Mouse (Mus musculus): ENCODE measurements around the gene Fam189a1. TPM values are rescaled to one million over a fixed set of nuclear protein-coding genes. Genes with fewer than 3 reads are reported as not detected.

Gene Fam189a1
- polyA plus RNA-seq (2017; shearing (Covaris generic)), result under 1 TPM in 2 of 3 experiments, not detected in 1; 0.35 to 0.88 TPM

DNA sequence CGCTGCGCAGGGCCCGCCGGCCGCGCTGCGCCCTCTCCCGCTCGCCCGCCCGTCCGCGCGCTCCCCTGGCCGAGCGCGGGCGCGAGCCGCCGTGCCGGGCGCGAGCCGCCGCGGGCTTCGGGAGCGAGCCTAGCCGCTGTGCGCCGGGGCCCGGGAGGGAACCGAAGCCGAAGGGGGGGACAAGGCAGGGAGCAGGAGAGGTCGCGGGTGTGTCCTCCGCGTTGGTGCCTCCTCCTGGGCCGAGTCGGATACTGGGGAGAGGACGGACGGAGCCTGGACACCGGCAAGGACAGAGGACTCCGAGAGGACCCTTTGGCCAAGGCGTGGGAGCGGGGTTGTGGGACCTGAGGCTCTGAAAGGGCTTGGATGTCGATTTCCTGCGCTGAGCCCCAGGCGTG lies at the start of gene Fam189a1:
TSS of gene Fam189a1 (minus strand) at position 57 of the 398 bp plus-strand sequence.
- no peak for ATAC-seq

DNA sequence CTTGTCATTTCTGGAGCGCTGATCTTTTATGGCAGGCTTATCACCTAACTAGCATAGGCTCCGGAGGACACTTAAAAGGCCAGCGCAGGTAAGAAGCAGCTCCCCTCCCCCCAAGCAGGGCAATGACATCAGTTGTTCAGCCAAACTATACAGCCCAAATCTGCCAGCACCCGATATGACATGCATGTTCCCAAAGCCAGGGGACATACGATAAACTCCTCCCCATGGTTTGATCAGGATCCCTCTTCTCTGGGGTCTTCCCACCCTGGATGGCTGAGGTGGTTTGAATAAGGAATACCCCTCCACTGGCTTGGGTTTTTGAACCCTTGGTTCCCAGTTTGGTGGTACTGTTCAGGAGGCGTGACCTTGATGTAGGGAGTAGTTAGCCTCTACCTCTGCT lies 49.7 kb upstream of the Fam189a1 start:
- no peak for ATAC-seq

DNA sequence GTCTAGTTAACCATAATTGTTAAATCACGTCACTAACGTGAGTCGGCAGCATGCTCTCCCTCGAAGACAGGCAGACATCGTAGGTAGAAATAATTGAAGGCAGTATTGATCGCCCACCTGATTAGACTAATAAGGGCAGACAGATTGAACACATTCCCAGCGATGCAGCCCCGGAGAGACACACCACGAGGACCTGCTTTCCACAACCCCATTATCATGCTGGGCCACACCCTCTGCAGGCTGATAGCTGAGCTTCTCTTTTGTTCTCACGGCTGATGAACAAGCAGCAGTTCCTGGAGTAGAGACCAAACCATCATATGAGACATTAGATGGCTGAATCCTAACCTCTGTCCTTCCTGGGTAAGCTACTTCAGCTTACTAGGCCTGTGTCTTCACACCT lies 46.3 kb upstream of the Fam189a1 start:
- ATAC-seq, result no peak

DNA sequence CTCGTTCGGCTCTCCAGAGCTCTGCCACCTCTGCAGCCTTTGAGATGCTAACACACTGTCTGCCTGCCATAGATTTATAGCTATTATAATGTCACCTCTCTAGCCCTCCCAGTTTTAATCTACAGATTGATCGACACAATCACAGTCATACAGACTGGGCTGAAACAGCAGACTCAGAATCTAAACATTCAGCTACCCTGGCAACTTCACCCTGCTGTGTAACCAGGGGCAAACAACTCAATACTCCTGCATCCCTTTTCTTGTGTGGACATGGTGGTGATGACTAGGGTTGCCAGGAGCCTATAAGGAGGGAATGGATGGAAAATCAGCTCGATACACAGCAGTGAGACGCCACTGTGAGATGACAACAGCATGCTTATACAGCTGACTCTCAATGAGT lies 24.3 kb upstream of the Fam189a1 start:
- ATAC-seq, result no peak

DNA sequence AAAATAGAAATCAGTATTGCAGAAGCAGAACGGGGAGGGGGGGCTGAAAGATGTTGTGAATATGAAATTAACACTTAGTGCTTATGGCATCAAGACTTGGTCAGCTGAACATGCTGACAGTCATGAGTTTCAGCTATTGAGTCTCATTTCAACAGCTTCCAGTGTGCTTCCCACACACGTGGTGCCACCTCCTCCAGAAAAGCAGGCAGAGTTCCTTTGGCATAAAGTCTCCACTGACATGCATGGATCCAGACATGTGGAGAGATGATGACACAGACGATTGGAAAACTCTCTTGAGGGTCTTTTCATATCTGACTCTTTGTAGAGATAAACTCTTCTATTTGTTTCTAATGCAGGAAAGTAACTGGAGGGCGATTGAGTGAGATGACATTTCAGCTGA lies 14.4 kb upstream of the Fam189a1 start:
- no peak for ATAC-seq

DNA sequence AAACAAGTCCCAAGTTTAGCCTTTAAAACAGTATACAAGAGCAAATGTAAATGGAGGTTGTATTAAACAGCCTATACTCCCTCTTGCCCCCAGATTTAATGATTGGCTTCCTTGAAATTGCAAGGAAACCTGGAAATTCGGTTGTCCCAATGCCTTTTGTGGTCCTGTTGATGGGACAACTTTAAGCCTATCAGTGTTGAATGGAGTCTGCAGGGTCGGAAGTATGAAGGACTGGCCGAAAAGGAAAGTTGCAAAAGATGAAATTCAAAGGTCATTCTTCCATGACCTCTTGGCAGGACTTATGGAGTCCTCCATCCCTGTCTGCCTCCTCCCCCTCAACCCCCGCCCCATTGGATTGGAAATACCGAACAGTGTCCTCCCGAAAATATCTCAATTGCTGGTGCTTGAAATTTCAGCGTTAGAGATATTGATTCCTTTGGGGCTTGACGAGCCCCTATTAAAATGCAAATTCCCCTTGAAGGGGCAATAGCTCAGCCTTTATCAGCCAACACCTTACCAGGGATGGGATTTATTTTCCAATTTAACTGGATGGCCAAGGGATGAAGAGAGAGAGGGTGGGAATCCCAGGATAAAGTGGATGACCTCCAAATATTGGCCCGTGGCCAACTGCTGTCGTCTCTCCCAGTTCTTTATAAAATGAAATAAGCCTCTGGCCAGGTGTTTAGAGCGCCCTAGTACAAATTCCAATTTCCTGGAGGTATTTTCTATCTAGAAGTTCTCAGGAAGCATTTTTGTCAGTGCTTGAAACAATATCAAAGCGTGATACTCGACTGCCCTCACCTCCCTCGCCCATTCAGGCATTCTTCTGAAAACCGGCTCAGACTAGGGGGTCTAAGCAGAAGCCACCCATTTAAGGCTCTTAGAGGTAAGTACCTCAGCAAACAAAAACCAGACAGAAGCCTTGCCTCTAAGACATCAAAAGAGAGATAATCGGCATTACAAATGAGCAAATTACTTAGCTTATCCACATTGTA lies 958 bp upstream of the Fam189a1 start:
- no peak for ATAC-seq

DNA sequence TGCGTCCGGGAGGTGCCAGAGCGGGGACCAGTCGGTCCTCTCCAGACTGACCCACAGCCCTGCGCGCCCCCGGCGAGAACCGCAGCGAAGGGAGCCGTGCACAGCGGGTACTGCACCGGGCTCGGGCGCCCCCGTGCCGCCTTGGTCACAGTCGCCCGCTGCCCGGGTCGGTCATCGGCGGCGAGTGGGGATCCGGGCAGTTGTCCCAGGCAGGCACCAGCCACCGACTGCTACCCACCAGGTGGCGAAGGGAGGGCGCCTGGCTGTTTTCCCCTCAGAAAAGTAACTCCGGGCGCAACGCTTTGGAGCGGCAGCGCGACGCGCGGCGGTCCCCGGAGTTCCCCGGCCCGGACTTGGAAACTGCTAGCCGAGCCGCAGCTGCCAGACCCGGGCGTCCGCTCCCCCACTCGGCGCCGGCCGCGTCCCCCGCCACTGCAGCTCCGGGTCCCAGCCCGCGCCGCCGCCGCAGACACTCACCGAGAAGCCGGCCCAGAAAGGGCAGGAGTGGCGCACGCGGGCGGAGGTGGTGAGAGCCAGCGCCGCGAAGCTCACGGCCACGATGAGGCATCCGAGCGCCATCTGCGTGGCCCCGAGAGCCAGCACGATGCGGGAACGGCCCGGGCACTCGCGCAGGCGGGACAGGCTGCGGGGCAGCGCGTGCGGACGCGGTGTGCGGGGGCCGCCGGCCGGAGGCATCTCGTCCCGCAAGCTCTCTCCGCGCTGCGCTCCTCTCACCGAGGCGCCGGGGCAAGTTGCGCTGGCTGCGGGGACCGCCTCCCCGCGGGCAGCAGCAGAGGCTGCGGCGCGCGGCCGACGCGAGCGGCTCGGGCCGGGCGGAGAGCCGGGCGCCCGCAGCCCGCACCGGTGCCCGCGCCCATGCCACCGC lies 499 bp downstream of the Fam189a1 start:
- ATAC-seq, result no peak

DNA sequence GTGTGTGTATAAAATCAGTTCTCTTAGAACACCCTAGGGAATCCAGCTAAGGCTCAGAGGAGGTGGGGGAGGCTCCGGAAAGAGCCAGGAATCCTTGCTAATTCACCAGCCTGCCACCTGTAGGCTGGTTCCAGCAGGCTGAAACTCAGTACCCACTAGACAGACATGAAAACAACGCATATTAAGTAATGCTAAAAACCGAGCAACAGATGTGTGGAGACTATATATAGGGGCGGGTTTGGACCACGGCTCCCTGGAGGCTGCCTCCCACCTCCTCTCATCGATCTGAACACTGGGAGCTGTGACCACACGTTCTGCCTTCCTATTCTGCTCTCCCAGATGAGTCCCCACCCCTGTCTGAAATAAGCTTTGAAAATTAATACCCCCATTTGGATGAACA lies 1.8 kb downstream of the Fam189a1 start:
- ATAC-seq, result no peak

DNA sequence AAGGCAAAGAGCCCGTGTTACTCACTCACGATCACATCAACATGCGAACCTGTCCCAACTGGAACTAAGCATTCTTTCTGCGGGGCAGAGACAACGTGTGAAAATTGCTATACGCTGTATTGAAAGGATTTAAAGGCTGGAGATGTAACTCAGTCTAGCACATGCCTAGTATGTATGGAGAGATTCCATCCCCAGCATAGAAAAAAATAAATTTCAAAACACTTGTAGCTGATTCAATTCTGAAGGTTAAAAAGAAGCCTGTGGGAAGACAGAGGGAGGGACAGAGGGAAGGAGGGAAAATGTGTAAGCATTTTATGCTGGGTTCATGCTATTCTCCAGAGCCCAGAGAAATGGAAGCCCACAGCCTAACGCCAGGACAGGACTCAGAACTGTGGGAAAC lies 2.5 kb downstream of the Fam189a1 start:
- ATAC-seq, result no peak

DNA sequence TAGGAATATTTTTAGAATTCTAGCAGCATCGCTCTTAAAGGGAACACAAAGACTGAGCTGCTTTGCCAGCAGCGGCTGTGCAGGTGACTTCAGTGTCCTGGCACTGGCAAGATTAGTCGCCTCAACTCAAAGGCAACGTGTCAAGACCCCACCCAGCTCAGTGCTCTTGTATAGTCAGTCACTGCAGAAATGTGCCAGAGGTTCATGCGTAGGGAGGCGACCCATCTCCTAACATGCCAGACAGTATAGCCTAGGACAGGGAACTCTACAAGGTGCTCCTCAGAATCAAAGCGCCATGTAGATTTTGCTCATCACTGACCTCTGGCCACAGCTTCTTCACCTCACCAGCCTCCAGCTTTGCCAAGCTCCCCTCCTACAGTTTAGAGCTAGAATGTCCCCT lies 4.8 kb downstream of the Fam189a1 start:
- no peak for ATAC-seq

DNA sequence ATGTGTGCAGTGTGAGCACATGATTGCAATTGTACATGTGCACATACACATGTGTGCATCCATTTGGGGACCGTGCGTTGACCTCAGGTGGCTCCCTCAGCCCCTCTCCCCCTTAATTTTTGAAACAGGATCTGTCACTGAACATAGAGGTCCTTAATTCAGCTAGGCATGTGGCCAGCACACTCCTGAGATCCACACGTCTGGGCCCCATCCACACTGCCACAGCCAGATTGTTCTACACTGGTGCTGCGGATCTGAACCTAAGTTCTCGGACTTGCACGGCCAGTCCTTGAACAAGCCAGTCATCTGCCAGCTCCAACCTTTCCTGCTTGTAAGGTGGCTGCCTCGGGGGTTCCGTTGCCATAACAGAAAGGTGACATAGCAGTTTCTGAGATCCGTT lies 7.3 kb downstream of the Fam189a1 start:
- ATAC-seq, result no peak

DNA sequence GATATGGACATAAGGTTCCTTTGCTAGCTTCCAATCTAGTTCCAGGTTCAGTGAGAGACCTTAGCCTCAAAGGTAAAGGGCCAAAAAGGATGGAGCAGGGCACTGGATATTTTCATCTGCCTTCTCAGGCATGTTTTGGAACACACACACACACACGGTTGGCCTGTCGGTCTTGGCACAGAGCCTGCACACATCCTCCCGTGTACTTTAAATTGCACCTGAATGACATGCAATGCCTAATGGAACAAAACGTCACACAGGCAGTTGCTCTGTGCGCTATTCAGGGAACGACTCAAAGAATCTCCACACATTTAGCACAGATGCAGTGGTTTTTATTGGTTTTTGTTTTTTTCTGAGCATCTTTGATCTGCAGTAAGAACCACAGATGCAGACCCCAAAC lies 11.5 kb downstream of the Fam189a1 start:
- no peak for ATAC-seq

DNA sequence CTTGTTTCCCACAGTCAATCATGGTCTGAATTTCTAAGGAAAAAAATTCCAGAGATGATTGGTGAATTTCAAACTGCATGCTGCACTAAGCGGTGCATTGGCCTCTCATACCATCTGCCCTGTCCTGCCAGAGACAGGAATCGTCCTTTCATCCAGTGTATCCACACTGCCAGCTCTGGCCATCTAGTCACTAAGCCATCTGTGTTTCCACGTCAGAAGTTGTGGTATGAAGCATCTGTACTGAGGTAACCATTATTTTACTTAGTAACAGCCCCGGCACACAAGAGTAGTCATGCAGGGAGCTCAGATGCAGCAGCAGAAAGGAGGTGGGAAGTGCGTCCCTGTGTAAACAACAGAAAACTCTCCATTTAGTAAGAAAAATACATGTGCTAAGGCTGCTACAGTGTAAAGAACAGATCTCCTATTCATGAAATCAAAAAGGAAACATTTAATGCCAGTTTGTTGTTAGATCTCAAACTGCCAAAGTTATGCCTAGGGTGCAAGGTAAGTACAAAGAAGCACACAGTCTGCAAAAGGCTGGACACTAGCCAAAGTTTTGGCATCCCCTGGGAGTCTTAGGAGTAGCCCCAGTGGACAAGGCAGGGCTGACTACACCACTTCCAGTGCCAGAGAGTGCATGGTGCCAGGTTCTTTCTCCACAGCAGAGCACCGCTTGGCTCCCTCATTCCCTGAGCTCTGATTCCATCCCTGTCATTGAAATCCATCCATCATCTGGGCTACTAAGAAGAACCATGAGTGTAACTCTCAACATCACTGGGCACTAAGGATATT lies 14.3 kb downstream of the Fam189a1 start:
- no peak for ATAC-seq

DNA sequence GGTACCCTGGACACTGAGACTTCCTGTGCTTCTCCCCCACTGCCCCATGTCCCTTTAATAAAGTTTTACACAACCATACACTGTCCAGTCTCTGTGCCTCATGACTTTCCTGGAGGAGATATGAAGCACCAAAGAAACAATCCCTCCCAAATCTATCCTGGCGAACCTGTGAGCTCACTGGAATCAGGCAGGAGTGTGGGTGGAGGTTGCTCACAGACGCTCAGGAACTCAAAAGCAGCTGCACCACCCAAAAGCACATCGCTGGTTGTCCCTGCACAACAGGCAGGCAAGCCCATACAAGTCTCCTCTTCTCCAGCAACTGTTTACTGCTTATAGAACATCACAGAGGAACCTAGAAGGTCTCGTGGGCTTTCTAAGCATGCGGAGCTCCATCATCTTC lies 15.5 kb downstream of the Fam189a1 start:
- no peak for ATAC-seq

DNA sequence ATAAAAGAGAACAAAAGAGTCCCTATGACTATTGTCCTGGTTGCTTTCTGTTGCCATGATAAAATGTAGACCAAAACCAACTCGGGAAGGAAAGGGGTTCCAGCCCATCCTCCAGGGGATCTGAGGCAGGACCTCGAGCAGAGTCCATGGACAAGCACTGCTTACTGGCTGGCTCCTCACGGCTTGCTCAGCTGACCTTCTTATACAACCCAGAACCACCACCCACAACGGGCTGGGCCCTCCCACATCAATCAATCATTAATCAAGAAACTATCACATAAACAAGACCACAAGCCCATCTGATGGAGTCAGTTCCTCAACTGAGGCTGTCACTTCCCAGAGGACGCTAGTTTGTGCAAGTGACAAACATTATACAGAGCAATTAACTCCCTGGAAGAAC lies 16.3 kb downstream of the Fam189a1 start:
- ATAC-seq, result no peak

DNA sequence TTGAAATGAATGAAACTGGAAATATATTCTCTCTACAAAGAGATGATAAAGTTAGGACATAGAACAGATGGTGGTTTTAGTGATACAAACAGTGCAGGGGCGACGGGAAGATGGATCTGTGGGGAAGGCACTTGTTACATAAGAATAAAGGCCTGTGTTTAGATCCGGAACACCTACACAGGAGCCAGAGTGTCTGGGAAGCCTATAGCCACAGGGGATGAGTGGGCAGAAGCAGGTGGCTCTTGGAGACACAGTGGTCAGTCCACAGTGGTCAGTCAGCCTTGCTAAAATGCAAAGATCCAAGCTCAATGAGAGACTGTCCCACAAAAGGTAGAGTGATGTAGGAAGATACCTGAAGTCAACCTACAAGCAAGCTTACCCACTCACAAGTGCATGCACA lies 32.6 kb downstream of the Fam189a1 start:
- ATAC-seq, result no peak

DNA sequence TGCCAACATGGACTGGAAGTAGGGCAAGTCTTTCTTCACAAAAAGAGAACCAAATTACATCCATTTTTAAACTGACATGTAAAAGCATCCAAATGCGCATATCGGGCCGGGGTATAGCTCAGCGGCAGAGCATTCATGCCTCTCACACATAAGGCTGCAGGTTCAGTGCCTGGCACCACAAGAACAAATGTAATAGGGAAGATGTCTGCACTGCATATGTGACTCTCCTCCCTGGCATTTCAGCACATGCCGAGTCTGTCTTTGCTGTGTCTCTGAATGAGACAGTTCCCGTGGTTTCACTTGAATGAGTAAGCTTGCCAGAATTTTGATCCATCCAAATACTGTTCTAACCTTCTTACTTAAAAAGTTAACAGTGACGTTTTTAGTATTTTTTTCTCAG lies 39.5 kb downstream of the Fam189a1 start:
- ATAC-seq, result no peak

DNA sequence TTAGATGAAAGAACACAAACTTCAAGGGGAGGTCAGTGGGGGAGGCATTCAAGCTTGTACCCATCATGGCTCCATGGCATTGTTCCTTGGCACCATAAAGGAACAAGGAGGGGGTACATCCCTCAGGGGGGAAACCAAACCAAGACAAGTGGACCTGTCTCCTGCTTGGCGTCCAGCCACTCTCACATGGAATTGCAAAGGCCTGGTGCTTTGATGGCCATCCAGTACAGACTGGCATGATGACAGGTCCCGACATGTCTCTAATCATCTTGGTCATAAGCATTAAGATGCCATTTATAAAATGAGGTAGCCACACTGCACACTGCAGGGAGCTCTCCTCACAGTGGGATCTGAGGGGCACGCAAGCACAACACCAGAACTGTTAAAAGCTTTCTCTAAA lies 41.0 kb downstream of the Fam189a1 start:
- ATAC-seq, result no peak

DNA sequence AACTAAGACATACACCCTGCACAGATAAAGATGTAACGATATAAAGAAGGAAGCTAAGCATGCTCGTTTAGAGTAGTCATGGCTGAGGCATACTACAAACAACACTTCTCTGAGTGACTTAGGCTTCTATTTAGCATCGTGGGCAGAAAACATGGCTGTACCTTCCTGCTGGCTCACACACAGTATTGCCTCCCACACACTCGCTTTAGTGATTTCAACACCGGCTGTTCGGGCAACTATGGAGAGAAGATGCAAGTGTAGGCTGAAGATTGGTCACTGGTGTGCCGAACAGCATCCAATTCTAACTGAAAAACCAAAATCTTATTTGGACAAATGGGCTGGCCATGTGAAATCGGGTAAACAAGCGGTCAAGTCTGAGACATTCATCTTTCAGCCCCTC lies 44.7 kb downstream of the Fam189a1 start:
- no peak for ATAC-seq

DNA sequence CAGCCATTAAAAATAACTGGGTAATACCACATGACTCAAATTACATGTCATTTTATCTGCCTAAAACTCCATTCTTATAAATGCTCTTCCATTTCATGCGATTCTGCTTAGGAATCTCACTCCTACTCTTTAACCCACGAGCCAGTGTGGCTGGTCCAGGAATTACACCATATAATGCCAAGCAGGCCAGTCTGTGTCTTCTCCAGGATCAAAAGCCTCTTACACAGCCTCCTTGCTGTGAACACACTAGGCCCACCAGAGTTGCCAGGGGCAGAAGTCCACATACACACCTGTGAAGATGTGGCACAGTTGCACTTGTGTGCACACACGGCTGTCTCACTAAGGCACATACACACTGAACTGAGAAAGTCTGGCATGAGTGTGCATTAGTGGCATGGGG lies 50.8 kb downstream of the Fam189a1 start:
- no peak for ATAC-seq

DNA sequence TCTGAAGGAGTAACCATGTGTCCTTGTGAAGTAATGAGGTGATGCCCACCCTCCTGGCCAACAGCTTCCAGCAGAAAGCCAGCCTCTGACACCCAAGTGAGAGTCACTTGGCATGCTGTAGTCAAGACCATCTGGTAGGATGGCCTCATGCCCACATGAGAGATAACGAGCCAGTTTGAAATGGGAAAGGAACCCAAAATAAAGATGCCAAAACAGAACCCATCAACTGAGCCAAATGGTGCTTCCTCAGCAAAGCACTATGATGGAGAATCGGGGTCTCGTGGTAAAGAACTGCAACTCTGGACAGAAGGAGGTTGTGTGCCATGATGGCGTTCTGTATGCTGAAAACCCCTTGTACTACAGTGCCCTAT lies 51.3 kb downstream of the Fam189a1 start:
- no peak for ATAC-seq

DNA sequence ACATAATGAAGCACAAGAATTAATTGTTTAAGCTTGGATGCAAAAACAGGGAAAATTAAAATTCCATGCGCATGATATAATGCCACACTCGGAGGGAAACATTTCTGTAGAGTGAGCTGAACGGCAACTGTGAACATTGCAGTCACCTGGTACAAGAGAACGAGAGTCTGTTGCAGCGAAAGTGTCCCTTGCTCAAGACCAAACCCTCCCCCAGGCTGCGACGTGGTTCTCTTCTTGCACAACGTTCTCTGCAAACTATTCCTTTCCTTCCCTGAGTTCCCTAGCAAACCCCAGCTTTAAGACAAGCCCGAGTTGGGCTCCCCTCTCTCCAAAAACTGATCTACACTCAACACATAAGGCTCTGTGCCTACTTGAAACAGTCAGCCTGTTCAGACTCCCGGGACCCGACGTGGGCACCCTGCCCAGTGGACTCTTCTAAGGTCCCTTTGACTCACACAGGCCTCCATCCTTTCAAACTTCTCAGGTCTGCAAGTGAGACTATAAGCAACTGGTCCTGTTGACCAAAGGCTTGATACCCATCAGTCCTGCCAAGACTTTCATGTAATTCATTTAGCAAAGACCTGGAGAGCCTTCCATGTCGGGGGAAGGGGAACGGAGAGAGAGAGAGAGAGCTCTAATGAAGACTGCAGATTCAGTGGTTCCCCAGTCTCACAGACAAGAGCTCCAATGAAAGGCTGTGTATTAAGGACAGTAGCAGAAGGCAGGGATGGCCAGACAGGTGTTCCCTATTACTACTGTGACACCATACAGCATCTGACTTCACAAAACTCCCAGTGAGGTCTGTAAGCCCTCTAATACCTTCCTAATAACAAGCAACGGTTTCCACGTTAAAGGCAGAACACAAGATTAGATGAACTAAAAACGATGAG lies 51.9 kb downstream of the Fam189a1 start:
- no peak for ATAC-seq

Measured in inflammation-experienced regulatory T-cells, adult 6 months (primary cell).